Mouse (Mus musculus): ENCODE data around the gene Rnf185.
A peak's percentile ranks its signal among the peaks of the same experiment; 100 is the strongest.

Rnf185 gene

GRCm38 (mm10) chr11:3394520-3394919 is 57.6 kb downstream of the Rnf185 start:
- no peak for DNase-seq (ENCODE audit: low read depth, low spot score)
- Histone ChIP-seq H3K36me3 (ENCODE audit: control insufficient read depth, insufficient read depth, low read length, poor library complexity, severe bottlenecking) (peaks cover 2% of the 10 kb centered on the region; the same call in 1 of the 2 replicates), H3K27me3 (ENCODE audit: control insufficient read depth, insufficient read depth, low read length, poor library complexity, severe bottlenecking) (no peaks in the 10 kb centered on the region)

GRCm38 (mm10) chr11:3392526-3392925 is 59.6 kb downstream of the Rnf185 start:
- Histone ChIP-seq H3K27me3 (ENCODE audit: control insufficient read depth, insufficient read depth, low read length, poor library complexity, severe bottlenecking) (no peaks in the 10 kb centered on the region), H3K36me3 (ENCODE audit: control insufficient read depth, insufficient read depth, low read length, poor library complexity, severe bottlenecking) (peaks cover 2% of the 10 kb centered on the region; the same call in 1 of the 2 replicates)
- no peak for DNase-seq (ENCODE audit: low read depth, low spot score)

GRCm38 (mm10) chr11:3390789-3391188 is 61.4 kb downstream of the Rnf185 start:
- no peak for DNase-seq (ENCODE audit: low read depth, low spot score)
- peaks cover 2% of the 10 kb centered on the region; the same call in 1 of the 2 replicates for H3K36me3 ChIP-seq (ENCODE audit: control insufficient read depth, insufficient read depth, low read length, poor library complexity, severe bottlenecking)
- no peaks in the 10 kb centered on the region for H3K27me3 ChIP-seq (ENCODE audit: control insufficient read depth, insufficient read depth, low read length, poor library complexity, severe bottlenecking)

GRCm38 (mm10) chr11:3389996-3390395 is 62.2 kb downstream of the Rnf185 start:
- H3K27me3 ChIP-seq (ENCODE audit: control insufficient read depth, insufficient read depth, low read length, poor library complexity, severe bottlenecking), result no peaks in the 10 kb centered on the region
- no peak for DNase-seq (ENCODE audit: low read depth, low spot score)
- H3K36me3 ChIP-seq (ENCODE audit: control insufficient read depth, insufficient read depth, low read length, poor library complexity, severe bottlenecking), result peaks cover 2% of the 10 kb centered on the region; the same call in 1 of the 2 replicates

- Histone ChIP-seq H3K36me3 (ENCODE audit: control insufficient read depth, insufficient read depth, low read length, poor library complexity, severe bottlenecking) (peaks cover 2% of the 10 kb centered on the region; the same call in 1 of the 2 replicates), H3K27me3 (ENCODE audit: control insufficient read depth, insufficient read depth, low read length, poor library complexity, severe bottlenecking) (no peaks in the 10 kb centered on the region)
- DNase-seq (ENCODE audit: low read depth, low spot score), result no peak
These were observed 64.5 kb downstream of the Rnf185 start for GRCm38 (mm10) chr11:3387482-3388196.

GRCm38 (mm10) chr11:3386941-3387368 is 65.2 kb downstream of the Rnf185 start:
- Histone ChIP-seq H3K36me3 (ENCODE audit: control insufficient read depth, insufficient read depth, low read length, poor library complexity, severe bottlenecking) (peaks cover 2% of the 10 kb centered on the region; the same call in 1 of the 2 replicates), H3K27me3 (ENCODE audit: control insufficient read depth, insufficient read depth, low read length, poor library complexity, severe bottlenecking) (no peaks in the 10 kb centered on the region)
- DNase-seq (ENCODE audit: low read depth, low spot score), result peak; percentile 81

- DNase-seq (ENCODE audit: low read depth, low spot score), result peak; percentile 38
- H3K27me3 ChIP-seq (ENCODE audit: control insufficient read depth, insufficient read depth, low read length, poor library complexity, severe bottlenecking), result no peaks in the 10 kb centered on the region
These were observed 69.3 kb downstream of the Rnf185 start for GRCm38 (mm10) chr11:3382602-3383594.

GRCm38 (mm10) chr11:3381148-3381814 is 70.9 kb downstream of the Rnf185 start:
- Histone ChIP-seq H3K27me3 (ENCODE audit: control insufficient read depth, insufficient read depth, low read length, poor library complexity, severe bottlenecking) (no peaks in the 10 kb centered on the region), H3K36me3 (ENCODE audit: control insufficient read depth, insufficient read depth, low read length, poor library complexity, severe bottlenecking) (no peaks in the 10 kb centered on the region; the same call in 1 of the 2 replicates)
- DNase-seq (ENCODE audit: low read depth, low spot score), result no peak

More at GRCm38 (mm10) chr11:3382602-3383594, 69.3 kb downstream of the Rnf185 start:
- H3K36me3 ChIP-seq (ENCODE audit: control insufficient read depth, insufficient read depth, low read length, poor library complexity, severe bottlenecking), result no peaks in the 10 kb centered on the region; the same call in 1 of the 2 replicates

GRCm38 (mm10) chr11:3379427-3379826 is 72.7 kb downstream of the Rnf185 start:
- DNase-seq (ENCODE audit: low read depth, low spot score), result no peak
- H3K36me3 ChIP-seq (ENCODE audit: control insufficient read depth, insufficient read depth, low read length, poor library complexity, severe bottlenecking), result no peaks in the 10 kb centered on the region; the same call in 1 of the 2 replicates
- H3K27me3 ChIP-seq (ENCODE audit: control insufficient read depth, insufficient read depth, low read length, poor library complexity, severe bottlenecking), result no peaks in the 10 kb centered on the region

- Histone ChIP-seq H3K36me3 (ENCODE audit: control insufficient read depth, insufficient read depth, low read length, poor library complexity, severe bottlenecking) (no peaks in the 10 kb centered on the region), H3K27me3 (ENCODE audit: control insufficient read depth, insufficient read depth, low read length, poor library complexity, severe bottlenecking) (no peaks in the 10 kb centered on the region)
- no peak for DNase-seq (ENCODE audit: low read depth, low spot score)
These were observed 77.4 kb downstream of the Rnf185 start for GRCm38 (mm10) chr11:3374741-3375140.

- Histone ChIP-seq H3K27me3 (ENCODE audit: control insufficient read depth, insufficient read depth, low read length, poor library complexity, severe bottlenecking) (no peaks in the 10 kb centered on the region), H3K36me3 (ENCODE audit: control insufficient read depth, insufficient read depth, low read length, poor library complexity, severe bottlenecking) (no peaks in the 10 kb centered on the region)
- no peak for DNase-seq (ENCODE audit: low read depth, low spot score)
These were observed 77.9 kb downstream of the Rnf185 start for GRCm38 (mm10) chr11:3374293-3374645.

GRCm38 (mm10) chr11:3373591-3374292 is 78.4 kb downstream of the Rnf185 start:
- Histone ChIP-seq H3K27me3 (ENCODE audit: control insufficient read depth, insufficient read depth, low read length, poor library complexity, severe bottlenecking) (no peaks in the 10 kb centered on the region), H3K36me3 (ENCODE audit: control insufficient read depth, insufficient read depth, low read length, poor library complexity, severe bottlenecking) (no peaks in the 10 kb centered on the region)
- no peak for DNase-seq (ENCODE audit: low read depth, low spot score)

GRCm38 (mm10) chr11:3371599-3372295 is 80.4 kb downstream of the Rnf185 start:
- Histone ChIP-seq H3K27me3 (ENCODE audit: control insufficient read depth, insufficient read depth, low read length, poor library complexity, severe bottlenecking) (no peaks in the 10 kb centered on the region), H3K36me3 (ENCODE audit: control insufficient read depth, insufficient read depth, low read length, poor library complexity, severe bottlenecking) (no peaks in the 10 kb centered on the region)
- no peak for DNase-seq (ENCODE audit: low read depth, low spot score)
